Mouse (Mus musculus): ENCODE data around the gene Lrfn2.

DNA sequence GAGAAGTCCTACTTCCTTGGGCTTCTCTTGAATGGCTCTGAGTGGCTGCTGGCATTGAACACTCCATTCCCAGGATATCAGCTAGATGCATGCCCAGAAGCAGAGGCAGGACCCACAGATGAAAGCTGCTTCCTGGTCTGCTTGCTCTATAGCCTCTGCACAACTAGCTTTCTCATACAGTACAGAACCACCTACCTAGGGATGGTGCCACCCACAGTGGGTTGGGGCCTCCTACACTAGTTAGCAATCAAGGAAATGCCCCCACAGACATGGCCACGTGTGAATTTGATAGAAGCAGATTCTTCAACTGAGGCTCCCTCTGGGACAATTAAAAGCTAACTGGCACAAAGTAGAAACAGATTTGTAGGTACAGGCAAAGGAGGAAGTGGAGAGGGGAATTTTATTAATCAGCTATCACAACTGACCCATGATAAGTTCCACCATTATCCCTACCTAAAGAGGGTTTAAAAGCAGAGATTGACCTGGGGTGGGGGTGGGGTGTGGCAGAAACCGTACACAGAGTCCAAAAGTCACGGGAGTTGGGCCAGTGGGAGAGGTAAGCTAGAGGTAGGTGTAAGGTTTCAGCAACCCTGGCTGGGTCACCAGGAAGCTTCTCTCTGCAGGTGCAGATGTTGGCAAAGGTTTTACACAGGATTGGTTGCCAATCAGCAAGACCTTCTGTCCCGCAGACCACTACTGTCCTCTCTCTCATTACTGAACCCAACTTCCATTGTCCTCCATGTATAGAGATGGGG is 26.7 kb upstream of the Lrfn2 start:
- TF ChIP-seq CTCF (IDR thresholded peaks at IDR 0.05; ENCODE audit: borderline replicate concordance, extremely low read depth, insufficient read depth, insufficient read length) (no peak), POLR2A (IDR thresholded peaks at IDR 0.05; ENCODE audit: borderline replicate concordance, extremely low read depth, insufficient read depth, insufficient read length, poor library complexity, severe bottlenecking) (no peak)
